Mouse (Mus musculus): Measurements from ENCODE around the gene Dync2li1.
A peak's percentile ranks its signal among the peaks of the same experiment; 100 is the strongest.

The Dync2li1 gene

GRCm38 (mm10) chr17:84685286-84685685 is 59.0 kb downstream of the Dync2li1 start:
- no peak for DNase-seq (ENCODE audit: low spot score)

DNA sequence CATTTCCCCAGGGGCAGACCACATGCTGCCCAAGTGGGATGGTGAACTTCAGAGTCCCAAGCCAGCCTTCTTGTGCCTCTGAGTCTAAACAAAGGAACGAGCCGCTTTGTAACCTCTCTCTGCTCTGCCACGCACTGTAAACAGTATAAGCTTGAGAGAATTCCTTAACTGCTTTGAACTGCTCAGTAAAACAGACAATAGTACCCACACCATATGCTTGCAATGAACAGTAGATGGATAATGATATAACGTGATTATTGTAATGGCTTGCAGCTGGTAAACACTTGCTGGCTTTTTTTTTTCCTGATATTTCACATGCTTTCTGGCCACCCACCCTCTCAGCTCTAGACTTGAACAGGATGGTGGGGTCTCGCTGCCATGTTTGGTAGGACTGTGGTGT is 61.7 kb downstream of the Dync2li1 start:
- DNase-seq (ENCODE audit: low spot score), result no peak

- DNase-seq (ENCODE audit: low spot score), result no peak
Measured at GRCm38 (mm10) chr17:84688834-84689233, 62.5 kb downstream of the Dync2li1 start.

GRCm38 (mm10) chr17:84689316-84689715 is 63.0 kb downstream of the Dync2li1 start:
- DNase-seq (ENCODE audit: low spot score), result no peak

GRCm38 (mm10) chr17:84690111-84690510 is 63.8 kb downstream of the Dync2li1 start:
- no peak for DNase-seq (ENCODE audit: low spot score)

DNA sequence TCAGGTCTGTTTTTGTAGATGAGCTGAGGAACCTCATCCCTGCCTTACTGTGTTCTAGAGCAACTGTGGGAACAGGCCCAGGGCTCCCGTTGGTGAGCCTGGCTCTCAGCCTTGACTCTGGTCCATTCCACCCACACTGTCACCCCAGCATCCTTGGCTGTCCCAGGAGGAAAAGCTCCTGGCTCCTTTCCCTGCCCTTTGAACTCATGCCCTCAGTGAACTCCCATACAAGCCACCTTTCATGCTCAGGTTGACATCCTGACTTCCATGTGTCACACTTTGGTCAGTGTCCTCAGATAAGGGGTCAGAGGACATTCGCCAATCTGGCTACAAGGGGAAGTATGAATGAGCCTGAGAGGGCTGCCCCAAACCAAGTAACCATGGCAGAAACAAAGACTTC is 67.4 kb downstream of the Dync2li1 start:
- no peak for DNase-seq (ENCODE audit: low spot score)

DNA sequence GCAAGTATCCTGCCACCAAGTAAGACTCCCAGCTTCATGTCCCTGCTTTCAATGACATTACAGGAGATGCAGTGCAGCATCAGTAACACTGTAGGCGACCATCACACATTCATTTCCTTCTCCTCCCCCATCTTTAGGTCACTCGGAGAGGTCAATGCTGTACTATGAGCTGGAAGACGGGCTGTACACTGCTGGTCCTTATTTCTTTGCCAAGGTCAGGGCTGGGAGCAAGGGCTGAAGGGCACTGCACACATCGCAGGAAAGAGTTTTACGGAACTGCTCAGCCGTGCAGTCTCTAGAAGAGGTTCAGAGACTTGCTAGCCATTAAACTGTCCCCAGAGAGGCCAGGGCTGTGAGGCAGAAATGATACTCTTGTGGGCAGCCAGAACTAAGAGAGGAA is 70.2 kb downstream of the Dync2li1 start:
- DNase-seq (ENCODE audit: low spot score), result no peak

DNA sequence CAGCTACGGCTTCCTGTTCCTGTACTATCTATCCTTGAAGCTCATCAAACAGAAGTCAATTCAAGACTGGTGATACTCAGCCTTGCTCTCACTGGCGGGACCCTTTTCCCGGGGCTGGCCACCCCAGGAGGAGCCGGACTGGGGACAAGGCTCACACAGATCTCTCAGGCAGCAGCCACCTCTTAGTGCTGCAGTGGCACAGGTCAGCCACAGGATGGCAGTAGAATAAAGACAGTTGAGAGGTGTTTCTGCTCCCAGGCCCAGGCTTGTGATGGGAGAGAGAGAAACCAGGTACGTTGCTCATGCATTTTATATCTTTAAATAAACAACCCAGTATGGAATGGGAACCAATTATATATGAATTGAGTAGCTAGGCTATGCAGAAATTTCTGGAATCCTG is 72.4 kb downstream of the Dync2li1 start:
- peak; percentile 80 for DNase-seq (ENCODE audit: low spot score)

All from MN1 (cell line).